Mouse (Mus musculus) MEL-GATA-1-ER (cell line): ENCODE data around the gene Gsdmc4.
A peak's percentile ranks its signal among the peaks of the same experiment; 100 is the strongest.
"Not testable (repeated sequence)": the region's sequence is repeated elsewhere in the genome, so short reads cannot be mapped to it uniquely, and the experiment has no call there.

Experiments
- DNase-seq: peaks from one replicate; pipeline ENCODE4 v3.0.0-alpha.2; 2012; ENCODE audit warnings: low read depth; ENCODE audit errors: extremely low read depth

Gene Gsdmc4

DNA sequence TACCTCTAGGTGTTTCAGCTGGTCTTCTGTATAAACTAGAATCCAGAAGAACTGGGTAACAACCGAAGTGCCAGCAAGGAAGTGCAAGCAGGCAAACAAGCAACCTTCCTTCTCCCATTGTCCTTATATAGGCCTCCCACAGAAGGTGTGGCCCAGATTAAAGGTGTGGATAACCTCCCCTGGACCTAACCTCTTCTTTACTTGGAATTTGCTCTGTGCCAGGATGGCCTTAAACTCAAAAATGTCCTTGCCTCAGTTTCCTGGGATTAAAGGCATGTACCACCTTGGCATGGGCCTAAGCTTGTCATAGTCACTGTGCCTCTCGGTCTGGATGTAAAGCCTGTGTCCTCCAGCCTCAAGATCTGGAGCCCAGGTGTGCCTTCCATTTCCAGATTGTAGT lies at the start of gene Gsdmc4:
Gsdmc4 (minus strand) TSS at position 101 of the 400 bp plus-strand sequence.
- DNase-seq: not testable (repeated sequence)

- DNase-seq: no peak
Observed at GRCm38 (mm10) chr15:63960542-63960941, 48.4 kb upstream of the Gsdmc4 start.

- no peak for DNase-seq
Observed at GRCm38 (mm10) chr15:63957553-63957952, 45.5 kb upstream of the Gsdmc4 start.

DNA sequence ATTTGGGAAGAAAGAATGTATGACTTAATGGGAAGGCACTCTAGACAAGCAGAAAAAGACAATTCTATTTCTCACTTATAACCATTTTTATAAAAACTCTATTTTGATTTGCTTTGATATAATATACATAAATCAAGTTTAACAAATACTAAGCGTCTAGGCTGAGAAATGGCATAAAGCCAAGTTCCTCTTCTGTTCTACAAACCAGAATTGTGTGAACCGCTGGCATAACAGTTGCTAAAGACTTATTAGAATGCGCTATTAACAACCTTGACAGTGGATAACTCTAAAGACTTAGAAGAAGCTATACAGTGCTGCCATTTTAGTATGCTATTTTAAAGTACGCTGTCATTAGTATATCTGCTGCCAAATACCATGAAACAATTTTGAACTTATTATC lies 41.2 kb upstream of the Gsdmc4 start:
- DNase-seq: peak; percentile 39

- DNase-seq: no peak
Observed at GRCm38 (mm10) chr15:63941221-63941620, 29.1 kb upstream of the Gsdmc4 start.

DNA sequence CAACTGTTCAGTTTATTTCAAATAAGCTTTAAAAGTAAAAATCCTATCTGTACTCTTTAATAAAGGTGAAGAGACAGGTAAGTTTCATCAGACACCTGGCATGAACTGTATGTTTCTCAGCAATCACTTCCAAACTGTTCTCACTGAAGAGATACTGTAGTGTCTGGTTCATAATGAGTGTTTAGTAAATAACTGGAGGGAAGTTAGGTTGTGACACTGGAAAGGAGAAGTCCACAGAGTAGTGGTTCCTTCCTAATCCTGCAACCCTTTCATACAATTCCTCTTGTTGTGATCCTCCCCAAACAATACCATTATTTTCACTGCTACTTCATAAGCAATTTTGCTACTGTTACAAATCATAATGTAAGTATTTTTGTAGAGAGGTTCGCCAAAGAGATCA lies 20.6 kb upstream of the Gsdmc4 start:
- DNase-seq: no peak

DNA sequence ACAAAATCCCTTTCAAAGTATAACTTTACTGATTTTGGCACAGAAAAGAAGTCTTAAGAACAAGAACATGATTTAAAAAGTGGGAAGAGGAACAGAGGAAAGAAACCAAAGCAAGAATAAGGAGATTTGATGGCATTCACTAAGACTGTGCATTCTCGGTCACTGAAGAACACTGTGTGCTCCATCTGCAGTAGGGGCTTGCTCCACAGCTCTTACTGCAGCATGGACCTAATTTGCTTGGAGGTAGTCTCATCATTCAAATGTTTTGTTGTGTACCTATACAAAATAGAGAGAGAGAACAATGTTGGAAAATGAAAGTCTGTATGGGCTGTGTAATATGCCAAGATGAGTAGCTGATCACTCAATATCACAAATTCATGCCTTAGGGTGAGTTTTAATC lies 19.3 kb upstream of the Gsdmc4 start:
- DNase-seq: no peak

DNA sequence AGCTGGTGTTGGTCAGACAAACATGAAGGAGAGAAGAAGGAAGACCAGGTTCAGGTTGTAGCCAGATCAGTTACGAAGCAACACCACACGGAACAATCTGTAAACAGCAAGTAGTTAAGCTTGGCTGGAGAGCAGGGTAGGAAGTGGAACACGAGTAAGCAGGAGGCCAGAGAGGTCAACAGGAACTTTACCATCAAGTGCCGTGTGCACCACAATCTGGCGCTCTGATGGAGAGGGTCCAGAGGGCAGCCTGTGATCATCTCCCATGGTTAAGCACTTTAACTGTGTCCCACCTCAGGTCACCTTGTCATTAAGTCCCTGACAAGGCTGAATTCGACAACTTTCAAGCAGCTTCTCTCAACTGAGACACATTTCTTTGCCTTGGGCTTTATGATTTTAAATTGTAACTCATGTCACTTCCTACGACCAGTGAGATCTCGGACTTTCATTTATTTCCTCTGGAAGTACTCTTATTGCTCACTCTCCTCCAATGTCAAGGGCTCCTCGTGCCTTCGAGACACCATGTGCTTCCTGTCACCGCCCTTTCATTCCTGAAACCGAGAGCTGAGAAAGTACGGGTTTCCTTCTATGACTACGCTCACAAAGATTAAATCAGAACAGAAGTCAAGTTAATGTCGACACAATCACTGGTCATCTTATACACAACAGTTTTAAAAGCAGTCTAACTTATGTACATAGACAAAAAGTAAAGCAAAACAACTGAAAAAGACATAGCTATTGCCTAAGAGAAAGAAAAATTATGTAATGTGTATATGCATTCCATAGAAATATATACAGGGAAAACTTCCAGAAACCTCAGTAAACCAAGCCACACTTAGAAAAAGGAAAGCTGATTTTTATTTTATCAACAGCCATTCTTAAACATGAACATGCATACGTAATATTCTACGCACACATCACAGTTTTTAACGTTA lies 18.3 kb upstream of the Gsdmc4 start:
- no peak for DNase-seq

DNA sequence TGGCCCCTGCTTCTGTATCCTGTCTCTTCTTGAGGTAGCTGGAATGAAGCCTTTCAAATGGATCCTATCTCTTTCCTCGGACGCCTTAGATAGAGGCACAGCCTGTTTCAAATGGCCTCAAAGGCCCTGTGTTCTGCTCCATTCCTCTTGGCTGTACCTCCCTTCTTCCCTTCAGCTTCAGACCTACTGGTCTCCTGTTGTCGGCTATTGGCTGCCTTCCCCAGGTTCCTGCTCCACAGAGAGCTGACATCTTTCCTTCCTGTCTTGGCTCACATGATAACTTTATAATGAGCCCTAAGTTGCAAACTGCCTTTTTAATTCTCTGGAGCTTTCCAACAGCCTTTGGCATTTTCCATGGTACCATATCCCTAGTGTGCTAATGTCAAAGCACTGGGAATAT lies 14.1 kb upstream of the Gsdmc4 start:
- no peak for DNase-seq

DNA sequence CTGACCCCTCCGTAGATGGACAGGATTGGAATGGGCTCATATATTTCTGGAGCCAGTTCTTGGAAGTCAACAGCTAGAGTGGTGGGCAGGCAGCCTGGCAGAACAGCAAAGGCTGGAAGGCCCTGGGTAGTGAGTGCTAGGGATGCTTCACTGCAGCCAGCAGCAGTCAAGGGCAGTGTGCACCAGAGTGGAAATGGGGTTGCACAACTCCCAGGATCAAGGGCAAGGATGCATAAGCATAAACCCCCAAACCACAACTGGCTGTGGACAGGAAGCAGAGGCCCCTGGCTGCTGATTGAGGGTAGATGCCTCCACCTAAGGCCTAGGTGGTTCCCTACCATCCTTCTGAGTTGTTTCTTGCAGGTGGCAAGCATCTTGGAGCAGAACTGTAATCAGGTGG lies 12.4 kb upstream of the Gsdmc4 start:
- no peak for DNase-seq

DNA sequence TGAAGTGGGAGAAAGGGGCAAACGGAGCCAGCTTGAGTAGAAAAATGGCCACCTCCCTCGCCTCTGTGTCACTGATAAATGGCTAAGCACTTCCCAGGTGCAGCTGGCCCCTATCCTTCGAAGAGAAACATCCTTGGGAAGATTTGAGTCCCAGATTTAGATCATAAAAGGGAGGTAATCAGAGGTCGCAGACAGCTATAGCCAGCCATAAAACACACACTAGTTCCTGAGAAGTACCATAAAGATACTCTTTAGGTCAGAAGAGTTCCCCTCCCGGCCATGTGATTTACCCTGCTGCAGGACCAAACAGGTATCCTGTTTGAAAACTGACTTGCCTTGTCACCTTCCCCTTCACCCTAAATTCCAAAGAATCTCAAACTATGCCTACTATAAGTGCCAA lies 9.5 kb upstream of the Gsdmc4 start:
- not testable (repeated sequence) for DNase-seq

- not testable (repeated sequence) for DNase-seq
Observed at GRCm38 (mm10) chr15:63919728-63920127, 7.6 kb upstream of the Gsdmc4 start.

GRCm38 (mm10) chr15:63916584-63916983 lies 4.5 kb upstream of the Gsdmc4 start:
- not testable (repeated sequence) for DNase-seq

DNA sequence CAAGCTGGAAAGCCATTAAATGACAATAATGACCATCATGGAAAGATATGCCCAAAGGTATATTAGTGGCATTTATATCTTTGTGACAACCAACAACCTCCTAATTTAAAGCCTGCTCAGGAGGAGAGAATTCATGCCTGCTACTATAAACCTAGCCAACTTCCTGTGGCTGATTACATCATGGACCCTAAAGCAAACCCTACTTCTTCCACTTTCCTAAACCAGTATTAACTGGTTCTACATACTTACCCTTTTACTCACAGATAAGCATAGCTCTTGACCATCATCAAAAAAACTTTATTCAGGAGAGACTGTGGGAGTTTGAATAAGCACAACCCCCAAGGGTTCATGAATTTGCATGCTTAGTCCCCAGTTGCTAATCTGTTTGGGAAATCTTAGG lies 2.2 kb downstream of the Gsdmc4 start:
- DNase-seq: not testable (repeated sequence)

GRCm38 (mm10) chr15:63895560-63896353 lies 16.3 kb downstream of the Gsdmc4 start:
- DNase-seq: peak; percentile 43

DNA sequence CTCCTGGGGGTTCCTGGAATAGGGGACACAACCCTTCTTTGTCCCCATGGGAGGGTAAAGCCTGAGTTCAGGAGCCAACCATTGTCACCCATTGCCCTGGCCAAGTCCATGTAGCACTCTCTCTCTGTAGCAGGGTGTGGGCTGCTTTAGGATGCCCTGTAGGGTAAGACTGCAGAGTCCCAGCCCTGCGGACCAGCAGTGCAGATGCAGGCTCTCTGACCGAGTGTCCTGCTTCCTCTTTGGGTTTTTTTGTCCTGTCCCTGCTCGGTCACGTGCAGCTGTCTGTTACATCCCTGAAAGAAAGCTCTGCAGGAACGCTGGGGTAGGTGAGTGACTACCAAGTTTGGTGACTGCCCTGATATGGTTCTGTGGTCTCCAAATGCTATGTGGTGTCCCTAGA lies 23.7 kb downstream of the Gsdmc4 start:
- not testable (repeated sequence) for DNase-seq

- not testable (repeated sequence) for DNase-seq
Observed at GRCm38 (mm10) chr15:63887949-63888348, 24.1 kb downstream of the Gsdmc4 start.

- not testable (repeated sequence) for DNase-seq
Observed at GRCm38 (mm10) chr15:63878458-63878857, 33.6 kb downstream of the Gsdmc4 start, which contains the start of gene Gsdmc3. Gsdmc3 (minus strand) TSS chr15:63878558.

- not testable (repeated sequence) for DNase-seq
Observed at GRCm38 (mm10) chr15:63876160-63876559, 35.9 kb downstream of the Gsdmc4 start.

GRCm38 (mm10) chr15:63861965-63862364 lies 50.1 kb downstream of the Gsdmc4 start:
- peak; percentile 2 for DNase-seq
